Mouse (Mus musculus) layer of hippocampus, adult 9-11 months (tissue): Measurements from ENCODE around the gene Serpina7.

Experiments
- DNase-seq: peaks from one replicate; pipeline ENCODE4 v3.0.0; 2022

Serpina7 gene

DNA sequence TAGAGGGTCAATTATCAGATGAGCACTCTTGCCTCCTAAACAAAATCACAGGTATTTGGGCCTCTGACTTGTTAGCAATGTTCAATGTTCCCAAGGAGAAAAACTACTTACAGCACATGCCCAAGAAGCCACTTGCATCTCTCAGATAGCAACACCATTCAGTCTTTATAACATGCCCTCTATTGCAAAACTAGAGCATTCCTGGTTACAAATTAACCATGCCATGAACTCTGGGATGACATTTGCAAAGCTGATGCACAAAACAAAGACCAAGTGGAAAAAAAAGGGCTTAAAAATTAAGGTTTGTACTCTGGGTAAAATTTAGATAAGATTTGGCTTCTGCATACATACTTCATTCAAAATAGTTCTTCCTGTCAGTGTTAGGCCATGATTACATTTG lies at the start of gene Serpina7:
Gene Serpina7 (minus strand): TSS at position 160 of the 400 bp plus-strand sequence.
- DNase-seq, result no peak

DNA sequence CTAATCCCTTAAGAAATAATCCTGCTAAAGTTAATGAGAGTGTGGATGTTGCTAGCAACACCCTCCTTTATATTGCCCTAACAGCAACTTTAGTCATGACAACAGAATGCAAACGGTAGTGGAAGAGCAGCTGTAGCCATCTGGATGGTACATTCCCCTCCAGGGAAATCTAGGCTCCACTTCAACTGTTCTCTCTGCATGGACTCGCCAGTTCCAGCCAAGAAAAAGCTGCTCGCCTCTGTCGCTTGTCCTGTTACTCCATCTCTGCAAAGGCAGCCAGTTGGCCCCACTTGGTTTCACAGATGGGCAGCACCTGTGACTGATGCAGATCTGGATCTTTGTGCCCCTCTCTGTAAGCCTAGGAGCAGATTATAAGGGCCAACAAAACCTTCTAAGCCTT lies 49.0 kb upstream of the Serpina7 start:
- DNase-seq, result no peak

DNA sequence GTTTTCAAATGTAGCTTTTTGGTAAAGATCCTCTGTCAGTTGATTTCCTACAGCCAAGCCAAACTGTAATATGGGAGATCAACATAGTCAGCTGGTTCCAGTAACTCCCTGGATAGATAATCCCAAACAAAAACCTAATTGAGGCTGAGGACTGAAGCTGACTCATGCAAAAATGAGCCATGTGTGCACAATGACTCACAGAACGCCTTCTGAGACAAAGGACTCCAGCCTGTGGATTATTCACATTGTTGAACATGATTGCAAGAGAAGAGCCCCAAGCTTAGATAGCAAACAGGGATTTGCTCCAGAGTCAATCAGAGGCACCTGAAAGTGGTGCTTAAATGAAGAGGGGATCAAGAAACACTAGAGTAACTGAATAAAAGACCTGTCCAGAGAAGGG lies 12.2 kb upstream of the Serpina7 start:
- DNase-seq, result no peak

GRCm38 (mm10) chrX:139085943-139086342 lies 907 bp upstream of the Serpina7 start, which contains the start of gene 4930513O06Rik:
Gene 4930513O06Rik (plus strand): TSS chrX:139086243.
- DNase-seq, result no peak

DNA sequence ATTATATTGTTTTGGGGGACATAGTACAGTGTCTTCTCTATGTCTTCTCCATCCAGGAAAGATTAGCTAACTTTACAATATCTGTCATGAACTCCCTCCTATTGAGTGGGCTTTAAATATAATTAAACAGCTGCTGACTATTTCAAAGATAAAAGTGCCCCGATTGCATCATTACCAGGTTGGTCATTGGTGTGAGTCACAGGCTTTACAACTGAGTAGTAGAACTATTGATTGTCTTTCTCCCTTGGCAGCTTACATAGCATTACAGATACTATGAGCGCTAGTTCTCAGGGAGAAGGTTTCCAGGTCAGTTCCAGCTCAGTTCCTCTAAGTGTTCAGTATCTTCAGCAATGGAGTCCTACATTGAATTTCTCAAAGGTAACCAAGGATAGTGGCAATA lies 6.5 kb downstream of the Serpina7 start:
- DNase-seq, result no peak

GRCm38 (mm10) chrX:139064078-139064477 lies 21.0 kb downstream of the Serpina7 start:
- no peak for DNase-seq

- no peak for DNase-seq
Observed at GRCm38 (mm10) chrX:139053149-139053548, 31.9 kb downstream of the Serpina7 start.

DNA sequence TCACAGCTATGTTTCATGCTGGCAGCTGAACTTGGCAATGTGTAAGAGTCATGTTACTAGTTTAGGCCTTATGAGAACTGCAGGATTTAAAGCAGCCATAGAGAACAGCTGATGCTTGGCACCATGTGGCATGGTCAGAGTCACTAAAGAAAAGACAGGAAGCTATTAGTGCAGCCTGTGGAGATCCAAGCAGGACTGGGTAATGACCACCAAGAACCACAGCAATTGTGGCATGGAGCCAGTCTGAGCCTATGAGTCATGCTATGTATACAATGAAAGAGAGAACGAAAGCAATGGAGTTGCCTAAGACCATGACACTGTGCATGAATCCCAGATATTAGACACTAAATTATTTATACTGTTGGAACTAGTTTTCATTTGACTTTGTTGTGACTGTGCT lies 33.1 kb downstream of the Serpina7 start:
- no peak for DNase-seq

DNA sequence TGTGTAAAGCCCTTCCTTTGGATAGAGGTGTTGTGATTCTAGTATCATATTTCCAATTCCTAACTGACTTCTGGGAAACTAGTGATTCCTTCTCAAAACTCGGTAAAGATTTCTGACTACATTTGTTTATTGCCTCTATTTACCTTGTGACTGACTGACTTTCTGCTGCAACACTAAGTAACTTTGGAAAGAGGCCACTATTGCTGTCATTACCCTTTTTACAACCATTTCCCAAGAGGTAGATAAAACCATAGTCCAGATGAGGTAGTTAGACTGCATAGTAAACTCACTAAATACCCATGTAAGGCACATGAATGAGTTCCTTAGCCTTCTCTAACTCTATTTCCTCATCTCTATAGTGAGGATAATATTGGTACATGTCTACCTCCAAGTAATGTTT lies 43.9 kb downstream of the Serpina7 start:
- DNase-seq, result no peak

GRCm38 (mm10) chrX:139039314-139039713 lies 45.7 kb downstream of the Serpina7 start:
- no peak for DNase-seq

DNA sequence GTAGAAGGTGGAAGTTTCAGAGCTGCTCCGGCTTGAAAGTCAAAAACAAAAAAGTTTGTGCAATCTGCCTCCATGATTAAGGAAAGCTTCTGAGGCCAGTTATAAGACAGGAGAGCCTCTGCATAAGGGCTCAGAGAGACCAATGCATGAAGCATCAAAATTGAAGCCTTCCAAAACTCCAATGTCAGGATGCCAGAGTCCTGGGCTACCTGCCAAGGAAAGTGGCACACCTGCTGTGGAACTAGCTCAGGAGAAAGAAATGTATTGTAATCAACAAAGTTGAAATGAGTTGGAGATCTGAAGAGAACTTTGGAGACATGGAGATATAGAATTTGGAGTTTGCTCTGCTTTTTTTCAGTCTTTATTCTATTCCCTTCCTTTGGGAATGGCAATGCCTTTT lies 47.4 kb downstream of the Serpina7 start:
- DNase-seq, result no peak
